Mouse (Mus musculus) inflammation-experienced regulatory T-cells, adult 6 months (primary cell): ENCODE measurements around the gene Krtap15. TPM values are rescaled to one million over a fixed set of nuclear protein-coding genes. Genes with fewer than 3 reads are reported as not detected.

ENCODE experiments used
- ATAC-seq: one replicate; pipeline ENCODE4 v1.8.0; 2017
- polyA plus RNA-seq, 3 experiments: library from polyadenylated mRNA; unstranded; fragments of 100-300 nt; shearing (Covaris generic); gene quantifications; one replicate each; pipeline ENCODE4 v1.2.1; 2017

The Krtap15 gene
- not detected for polyA plus RNA-seq

- ATAC-seq = no peak
Observed at GRCm38 (mm10) chr16:88820066-88820465, at the start of gene Krtap15. Gene Krtap15 (plus strand): TSS chr16:88820215.

- ATAC-seq = no peak
Observed at GRCm38 (mm10) chr16:88774106-88774505, 45.9 kb upstream of the Krtap15 start, which contains the start of gene 2310057N15Rik. Gene 2310057N15Rik (minus strand): TSS chr16:88774206.

- ATAC-seq = no peak
Observed at GRCm38 (mm10) chr16:88777596-88777995, 42.4 kb upstream of the Krtap15 start, which contains the start of gene Gm5965. Gene Gm5965 (plus strand): TSS chr16:88777896.

GRCm38 (mm10) chr16:88786786-88787185 is 33.2 kb upstream of the Krtap15 start:
- ATAC-seq = no peak

GRCm38 (mm10) chr16:88811827-88812226 is 8.2 kb upstream of the Krtap15 start, which contains the start of gene Gm20741:
Gene Gm20741 (minus strand): TSS chr16:88812220.
- no peak for ATAC-seq

GRCm38 (mm10) chr16:88823736-88824135 is 3.7 kb downstream of the Krtap15 start:
- no peak for ATAC-seq

- ATAC-seq = no peak
Observed at GRCm38 (mm10) chr16:88826095-88826652, 6.2 kb downstream of the Krtap15 start, which contains the start of gene Krtap14. Gene Krtap14 (minus strand): TSS chr16:88826145.

GRCm38 (mm10) chr16:88826978-88827377 is 7.0 kb downstream of the Krtap15 start:
- no peak for ATAC-seq

- ATAC-seq = no peak
Observed at GRCm38 (mm10) chr16:88847363-88847762, 27.3 kb downstream of the Krtap15 start.

GRCm38 (mm10) chr16:88848558-88848957 is 28.5 kb downstream of the Krtap15 start:
- no peak for ATAC-seq

- no peak for ATAC-seq
Observed at GRCm38 (mm10) chr16:88851450-88851849, 31.4 kb downstream of the Krtap15 start.

GRCm38 (mm10) chr16:88864887-88865407 is 44.9 kb downstream of the Krtap15 start:
- no peak for ATAC-seq

- no peak for ATAC-seq
Observed at GRCm38 (mm10) chr16:88869311-88869710, 49.3 kb downstream of the Krtap15 start, which contains the start of gene Krtap19-1. Gene Krtap19-1 (minus strand): TSS chr16:88869411.

- no peak for ATAC-seq
Observed at GRCm38 (mm10) chr16:88874169-88874568, 54.2 kb downstream of the Krtap15 start, which contains the start of gene Krtap19-2. Gene Krtap19-2 (minus strand): TSS chr16:88874269.

- ATAC-seq = no peak
Observed at GRCm38 (mm10) chr16:88877938-88878337, 57.9 kb downstream of the Krtap15 start, which contains the start of gene Krtap19-3. Gene Krtap19-3 (minus strand): TSS chr16:88878038.

Other genes with a start within 250 kb of the Krtap15 start
- gene Krtap24-1, start 207.9 kb upstream of the Krtap15 start, polyA plus RNA-seq = not detected
- not detected for gene 2310079G19Rik, start 192.5 kb upstream of the Krtap15 start, polyA plus RNA-seq
- not detected for gene Krtap26-1, start 172.4 kb upstream of the Krtap15 start, polyA plus RNA-seq
- gene Krtap27-1, start 148.5 kb upstream of the Krtap15 start, polyA plus RNA-seq = not detected
- not detected for gene 2310061N02Rik, start 112.3 kb upstream of the Krtap15 start, polyA plus RNA-seq
- gene Krtap13-1, start 91.4 kb upstream of the Krtap15 start, polyA plus RNA-seq = not detected
- not detected for gene Krtap13, start 68.6 kb upstream of the Krtap15 start, polyA plus RNA-seq
- gene 2310034C09Rik, start 61.4 kb upstream of the Krtap15 start, polyA plus RNA-seq = not detected
- gene 2310057N15Rik, start 46.0 kb upstream of the Krtap15 start, polyA plus RNA-seq = not detected
- gene Gm5965, start 42.3 kb upstream of the Krtap15 start, polyA plus RNA-seq = not detected
- gene Gm20741, start 8.0 kb upstream of the Krtap15 start, polyA plus RNA-seq = not detected
- not detected for gene Krtap14, start 5.9 kb downstream of the Krtap15 start, polyA plus RNA-seq
- gene Krtap19-1, start 49.2 kb downstream of the Krtap15 start, polyA plus RNA-seq = not detected
- not detected for gene Krtap19-2, start 54.1 kb downstream of the Krtap15 start, polyA plus RNA-seq
- not detected for gene Krtap19-3, start 57.8 kb downstream of the Krtap15 start, polyA plus RNA-seq
- not detected for gene Krtap19-4, start 64.9 kb downstream of the Krtap15 start, polyA plus RNA-seq
- not detected for gene Krtap19-5, start 76.2 kb downstream of the Krtap15 start, polyA plus RNA-seq
- gene Krtap19-9b, start 112.0 kb downstream of the Krtap15 start, polyA plus RNA-seq = not detected
- gene Krtap16-3, start 142.7 kb downstream of the Krtap15 start, polyA plus RNA-seq = not detected
- not detected for gene Krtap22-2, start 190.5 kb downstream of the Krtap15 start, polyA plus RNA-seq
- not detected for gene Gm10229, start 195.1 kb downstream of the Krtap15 start, polyA plus RNA-seq
- gene Krtap6-1, start 211.5 kb downstream of the Krtap15 start, polyA plus RNA-seq = not detected
- gene Gm10228, start 221.3 kb downstream of the Krtap15 start, polyA plus RNA-seq = not detected
- not detected for gene Krtap6-5, start 227.7 kb downstream of the Krtap15 start, polyA plus RNA-seq
- gene 1110025L11Rik, start 243.8 kb downstream of the Krtap15 start, polyA plus RNA-seq = not detected